Mouse (Mus musculus) MEL (cell line): ENCODE measurements around the gene Mfsd9.
A peak's percentile ranks its signal among the peaks of the same experiment; 100 is the strongest.

Source experiments
- CTCF ChIP-seq, 3 experiments: IDR thresholded peaks in 2 of 3; conservative IDR thresholded peaks in 1 of 3; 2 replicates each; pipeline ENCODE4 v1.5.1; 2011 to 2012; ENCODE audit warnings: low read length in 3 of 3, low read depth in 2 of 3, mild to moderate bottlenecking in 2 of 3, improper control_type of control experiment in 1 of 3, inconsistent platforms in 1 of 3, mixed read lengths in 1 of 3, moderate library complexity in 1 of 3; ENCODE audit not compliant: control insufficient read depth in 1 of 3, insufficient read depth in 1 of 3, poor library complexity in 1 of 3, severe bottlenecking in 1 of 3
- ELF1 ChIP-seq: IDR thresholded peaks from 2 replicates; pipeline ENCODE4 v1.6.1; 2014; ENCODE audit warnings: low read depth, mild to moderate bottlenecking, inconsistent platforms, low read length, improper control_type of control experiment, moderate library complexity
- EP300 ChIP-seq, 2 experiments: IDR thresholded peaks; 2 replicates each; pipeline ENCODE4 v1.6.1; 2011; ENCODE audit warnings: improper control_type of control experiment in 2 of 2, low read length in 2 of 2, low read depth in 1 of 2, mild to moderate bottlenecking in 1 of 2
- HCFC1 ChIP-seq: IDR thresholded peaks from 2 replicates; pipeline ENCODE4 v1.6.1; 2012; ENCODE audit warnings: low read depth, mild to moderate bottlenecking, inconsistent platforms, low read length, improper control_type of control experiment, moderate library complexity
- MAX ChIP-seq: IDR thresholded peaks from 2 replicates; pipeline ENCODE4 v1.6.1; 2011; ENCODE audit warnings: low read length, improper control_type of control experiment
- MXI1 ChIP-seq: IDR thresholded peaks from 2 replicates; pipeline ENCODE4 v1.6.1; 2011; ENCODE audit warnings: mild to moderate bottlenecking, low read depth, low read length, improper control_type of control experiment
- POLR2A ChIP-seq, 2 experiments: IDR thresholded peaks; 2 replicates each; pipeline ENCODE4 v1.6.1; 2011 to 2012; ENCODE audit warnings: low read length in 2 of 2, mild to moderate bottlenecking in 2 of 2, control low read depth in 1 of 2, improper control_type of control experiment in 1 of 2, low read depth in 1 of 2, moderate library complexity in 1 of 2; ENCODE audit not compliant: control insufficient read depth in 1 of 2, insufficient read depth in 1 of 2, poor library complexity in 1 of 2
- POLR2AphosphoS2 ChIP-seq: IDR thresholded peaks from 2 replicates; pipeline ENCODE4 v1.6.1; 2011; ENCODE audit warnings: low read length, improper control_type of control experiment
- TAL1 ChIP-seq: IDR thresholded peaks from 2 replicates; pipeline ENCODE4 v1.6.1; 2012; ENCODE audit warnings: mild to moderate bottlenecking, inconsistent platforms, low read length, moderate library complexity, mixed read lengths
- UBTF ChIP-seq: IDR thresholded peaks from 2 replicates; pipeline ENCODE4 v1.6.1; 2012; ENCODE audit warnings: low read depth, mild to moderate bottlenecking, inconsistent platforms, low read length, improper control_type of control experiment, moderate library complexity, borderline replicate concordance; ENCODE audit not compliant: insufficient read depth
- ZMIZ1 ChIP-seq: IDR thresholded peaks from 2 replicates; pipeline ENCODE4 v1.6.1; 2012; ENCODE audit warnings: low read depth, mild to moderate bottlenecking, inconsistent platforms, low read length, improper control_type of control experiment, moderate library complexity

GRCm38 (mm10) chr1:40800908-40801307 is 10.4 kb upstream of the Mfsd9 start:
- TF ChIP-seq EP300 (IDR thresholded peaks at IDR 0.05; ENCODE audit: low read depth in 1 of 2, low read length in 2 of 2) (peak; percentile 74 to 78; a peak in 3 of 4 replicates), POLR2A (IDR thresholded peaks at IDR 0.05; ENCODE audit: control insufficient read depth in 1 of 2, insufficient read depth in 1 of 2, low read depth in 1 of 2, low read length in 2 of 2, poor library complexity in 1 of 2) (no peak), POLR2AphosphoS2 (no peak), UBTF (no peak), MAX (no peak), ELF1 (peak; percentile 50; the same call in 1 of the 2 replicates), MXI1 (no peak; the same call in 1 of the 2 replicates), CTCF (IDR thresholded peaks at IDR 0.05 in 2 of 3, conservative IDR thresholded peaks at IDR 0.05 in 1 of 3; ENCODE audit: control insufficient read depth in 1 of 3, insufficient read depth in 1 of 3, low read depth in 2 of 3, low read length in 3 of 3, poor library complexity in 1 of 3, severe bottlenecking in 1 of 3) (no peak), HCFC1 (no peak), TAL1 (no peak), ZMIZ1 (no peak)
